Mouse (Mus musculus) right cerebral cortex, postnatal 25 days (tissue): ENCODE data around the gene Fcho1.
"Not testable (repeated sequence)": the region's sequence is repeated elsewhere in the genome, so short reads cannot be mapped to it uniquely, and the experiment has no call there.

ENCODE experiments used
- DNase-seq: peaks from one replicate; pipeline ENCODE4 v3.0.0; 2022

Fcho1 gene

DNA sequence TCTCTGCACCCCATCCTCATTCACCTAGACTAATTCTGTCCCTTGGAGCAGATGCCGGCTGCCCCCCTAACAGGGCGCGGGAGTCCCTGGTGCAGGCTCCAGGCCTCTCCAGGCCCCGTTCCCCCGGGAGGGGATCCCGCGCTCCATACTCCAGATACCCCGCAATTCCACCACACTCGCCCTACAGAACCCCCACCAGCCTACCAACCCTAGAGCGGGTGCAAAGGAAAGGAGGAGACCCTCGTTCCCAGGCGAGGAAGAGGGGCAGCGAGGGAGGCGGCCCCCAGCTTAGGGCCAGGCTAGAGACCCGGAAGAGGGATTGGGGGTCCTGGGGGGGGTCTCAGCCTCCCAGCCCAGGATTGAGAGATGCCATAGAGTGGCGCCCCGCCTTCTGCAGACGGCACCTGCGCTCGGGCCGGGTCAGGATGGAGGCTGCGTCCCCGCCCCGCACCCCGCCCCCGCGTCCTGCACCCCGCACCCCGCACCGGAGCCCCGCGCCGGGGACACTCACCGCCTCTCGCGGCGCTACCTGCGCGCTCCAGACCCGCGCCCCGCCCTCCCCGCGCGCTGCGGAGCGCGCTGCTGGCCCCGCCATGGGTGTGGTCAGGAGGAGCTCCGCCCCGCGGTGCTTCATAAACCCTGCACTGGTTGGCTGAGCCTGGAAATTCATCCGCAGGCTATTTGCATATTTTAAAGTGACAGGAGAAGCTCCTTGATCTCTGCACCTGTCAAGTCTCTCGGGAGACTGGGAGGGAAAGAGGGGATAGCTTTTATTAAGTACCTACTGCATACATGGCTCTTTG is at the start of gene Fcho1:
Fcho1 (minus strand) TSS at position 595 of the 803 bp plus-strand sequence.
- peak; percentile 85 for DNase-seq

DNA sequence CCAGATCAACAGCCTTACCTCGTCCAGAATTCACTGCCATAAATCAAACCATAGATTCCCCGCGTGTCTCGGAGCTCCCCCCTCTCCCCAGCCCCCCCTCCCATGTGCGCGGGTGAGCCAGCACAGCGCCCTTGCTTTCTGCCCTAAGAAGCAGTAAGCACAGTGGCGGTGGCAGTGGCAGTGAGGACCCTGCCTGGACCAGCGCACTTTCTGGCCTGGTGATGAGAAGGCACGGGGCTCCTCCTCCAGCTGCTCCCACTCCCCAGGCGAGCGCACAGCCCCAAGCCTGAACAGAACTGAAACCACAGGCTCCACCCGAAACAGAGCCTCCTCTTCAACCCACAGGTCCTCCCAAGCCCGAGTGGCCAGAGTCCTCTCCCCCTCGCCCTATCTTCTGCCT is 45.8 kb upstream of the Fcho1 start:
- DNase-seq, result no peak

DNA sequence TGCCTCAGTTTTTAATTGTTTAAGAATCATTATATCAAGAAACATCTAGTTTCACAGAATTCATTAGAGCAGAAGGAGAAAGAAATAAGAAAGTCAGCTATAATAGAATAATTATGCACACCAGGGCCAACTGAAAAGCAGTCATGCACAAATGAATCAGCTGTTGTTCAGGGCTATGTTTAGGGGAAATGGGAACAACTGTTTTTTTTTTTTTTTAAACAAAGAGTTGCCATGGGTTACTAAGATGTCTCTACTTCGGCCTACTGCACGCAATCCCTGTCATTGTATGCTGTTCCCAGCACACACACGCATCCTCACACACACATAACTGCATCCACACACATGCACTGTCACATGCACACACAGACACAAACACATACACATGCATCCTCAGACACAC is 33.3 kb upstream of the Fcho1 start:
- no peak for DNase-seq

DNA sequence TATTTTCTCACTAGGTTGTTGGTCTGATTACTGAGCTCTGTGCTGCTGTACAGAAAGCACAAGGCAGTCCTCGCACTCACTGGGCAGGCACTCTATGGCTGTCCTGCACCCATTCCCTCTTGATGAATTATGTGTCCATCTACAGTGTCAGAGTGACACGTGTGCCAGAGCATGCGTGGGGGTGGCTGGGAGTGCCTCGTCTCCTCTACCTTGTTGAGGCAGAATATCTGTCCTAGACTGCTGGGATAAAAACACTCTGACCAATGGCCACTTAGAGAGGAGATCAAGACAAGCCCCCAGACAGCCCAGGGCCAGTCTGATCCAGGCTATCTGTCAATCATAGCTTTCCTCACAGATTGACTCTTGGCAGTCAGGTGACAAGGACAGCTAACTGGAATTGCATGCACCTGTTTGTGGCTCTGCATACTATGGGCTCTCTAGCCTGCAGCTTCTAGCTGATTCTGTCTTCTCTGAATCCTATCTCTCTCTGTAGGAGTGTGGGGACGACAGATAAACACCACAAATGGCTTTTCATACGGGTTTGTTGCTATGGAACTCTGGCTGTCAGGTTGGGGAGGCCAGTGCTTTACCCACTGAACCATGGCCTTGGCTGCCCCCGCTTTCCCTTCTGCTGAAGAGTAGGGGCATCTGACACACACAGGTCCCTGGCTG is 27.5 kb upstream of the Fcho1 start:
- not testable (repeated sequence) for DNase-seq

DNA sequence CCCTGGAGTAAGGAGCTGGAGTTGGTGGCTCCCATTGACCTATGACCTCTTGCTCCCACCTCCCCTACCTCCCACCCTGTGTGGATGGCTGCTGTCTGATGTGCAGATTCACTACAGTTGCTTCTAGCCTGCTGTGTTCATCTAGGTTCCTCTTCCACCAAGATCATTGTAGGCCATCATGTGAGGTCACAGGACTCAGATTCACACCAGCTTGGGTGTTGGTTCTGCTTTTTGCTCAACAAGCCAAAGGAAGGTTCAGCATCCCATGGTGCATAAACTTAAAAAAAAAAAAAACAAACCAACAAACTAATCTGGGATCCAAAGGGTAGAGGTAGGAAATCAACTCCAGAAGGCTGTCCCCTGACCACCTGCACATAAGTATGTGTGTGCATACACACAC is 26.7 kb upstream of the Fcho1 start:
- DNase-seq, result not testable (repeated sequence)

DNA sequence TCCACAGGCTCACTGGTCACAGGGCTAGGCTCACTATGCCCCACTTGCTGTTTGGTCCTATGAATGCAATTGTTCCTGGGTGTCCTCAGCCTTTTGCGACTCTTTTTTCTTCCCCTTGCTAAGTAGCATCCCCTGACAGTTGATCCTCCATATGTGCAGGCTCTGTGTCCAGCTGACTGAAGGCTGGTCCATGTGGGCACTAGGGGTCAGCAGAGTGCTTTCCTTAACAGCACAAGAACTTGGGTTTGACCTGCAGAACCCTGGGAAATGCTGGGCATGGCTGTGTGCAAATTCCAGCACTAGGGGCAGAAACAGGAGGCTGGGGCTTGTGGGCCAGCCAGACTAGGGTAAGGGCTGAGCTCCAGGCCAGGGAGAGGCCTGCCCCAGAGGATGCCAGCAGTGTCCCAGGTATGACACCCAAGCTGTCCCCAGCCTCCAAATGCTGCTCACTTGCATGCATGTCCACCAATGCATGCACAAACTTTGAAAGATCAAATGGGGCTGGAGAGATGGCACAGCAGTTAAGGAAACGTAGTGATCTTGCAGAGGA is 25.9 kb upstream of the Fcho1 start:
- not testable (repeated sequence) for DNase-seq

DNA sequence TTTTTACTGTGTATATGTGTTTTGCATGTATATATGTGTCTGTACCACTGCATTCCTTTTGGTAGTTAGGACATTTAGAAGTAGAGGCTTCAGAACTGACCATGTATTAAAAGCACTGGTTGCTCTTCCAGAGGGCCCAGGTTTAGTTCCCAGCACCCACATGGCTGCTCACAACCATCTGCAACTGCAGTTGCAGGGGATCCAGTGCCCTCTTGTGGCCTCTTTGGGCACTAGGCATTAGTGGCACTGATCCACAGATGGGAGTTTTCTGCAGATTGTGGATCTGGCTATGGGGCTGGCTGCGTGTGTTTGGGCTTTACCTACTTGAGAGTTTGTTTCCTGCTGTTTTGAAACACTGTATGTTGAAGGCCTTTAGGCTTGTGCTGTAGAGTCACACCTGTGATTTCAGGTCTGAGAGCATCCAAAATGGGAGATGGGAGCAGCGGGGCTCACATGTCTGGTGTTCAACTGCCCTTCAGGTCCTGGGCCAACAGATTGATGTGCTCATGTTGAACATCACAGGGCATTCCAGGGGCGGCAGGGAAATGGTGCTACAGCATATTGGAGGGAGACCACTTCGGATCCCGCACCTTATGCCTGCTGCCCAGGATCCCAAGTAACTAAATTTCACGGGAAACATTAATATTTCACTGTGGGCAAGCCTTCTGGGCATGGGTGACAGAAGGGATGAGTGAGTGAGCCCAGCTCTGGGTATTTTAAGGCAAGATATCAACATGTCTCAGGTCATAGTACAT is 24.0 kb upstream of the Fcho1 start:
- DNase-seq, result not testable (repeated sequence)

DNA sequence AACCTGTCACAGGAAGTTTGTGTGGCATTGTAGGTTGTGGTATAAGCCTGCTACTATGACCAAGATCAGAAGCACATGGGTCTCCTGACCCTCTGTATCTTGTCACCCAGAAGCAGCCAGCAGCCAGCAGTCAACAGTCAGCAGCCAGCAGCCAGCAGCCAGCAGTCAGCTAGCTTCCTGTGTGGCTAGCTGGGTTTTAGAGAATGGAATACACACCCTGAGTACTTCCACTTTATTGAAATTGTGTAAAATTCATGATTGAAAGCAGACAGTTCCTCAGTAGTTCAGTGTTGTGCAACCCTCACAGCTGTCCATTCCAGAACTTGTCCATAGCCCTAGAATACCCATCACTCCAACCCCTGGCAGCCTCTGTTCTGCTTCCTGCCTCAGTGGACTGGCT is 21.6 kb upstream of the Fcho1 start:
- not testable (repeated sequence) for DNase-seq

DNA sequence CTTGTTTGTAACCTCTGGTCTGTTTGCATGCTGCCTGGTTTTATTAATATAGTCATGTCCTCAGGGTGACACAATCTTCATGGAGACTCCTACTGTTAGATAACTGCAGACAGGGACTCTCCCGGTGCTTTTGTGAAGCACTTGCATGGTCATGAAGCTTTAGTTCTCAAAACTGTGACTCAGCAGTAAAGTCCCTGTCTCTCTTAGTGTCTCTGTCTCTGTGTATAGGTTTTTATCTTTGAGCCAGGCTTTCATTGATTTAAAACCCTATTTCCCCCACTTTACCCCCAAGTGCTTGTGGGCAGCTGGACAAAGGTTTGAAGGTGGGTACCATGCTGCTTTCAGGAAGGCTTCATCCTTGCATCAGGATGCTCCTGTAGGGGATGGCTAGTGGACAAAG is 19.8 kb upstream of the Fcho1 start:
- DNase-seq, result no peak

DNA sequence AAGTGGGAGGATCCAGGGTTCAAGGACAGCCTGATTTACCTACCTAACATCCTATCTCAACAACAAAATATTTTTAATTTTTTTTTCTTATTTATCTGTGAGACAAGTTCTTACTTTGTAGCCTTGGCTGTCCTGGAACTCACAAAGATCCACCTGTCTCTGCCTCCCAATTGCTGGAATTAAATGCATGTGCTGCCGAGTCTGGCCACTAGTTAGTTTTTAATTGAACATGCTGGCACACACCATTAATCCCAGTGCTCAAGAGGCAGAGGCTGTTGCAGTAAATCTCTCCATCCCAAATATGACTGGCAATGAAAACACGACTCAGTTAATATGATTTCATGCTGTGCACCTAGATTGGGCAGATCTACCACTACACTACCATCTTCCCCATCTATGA is 17.3 kb upstream of the Fcho1 start:
- no peak for DNase-seq

DNA sequence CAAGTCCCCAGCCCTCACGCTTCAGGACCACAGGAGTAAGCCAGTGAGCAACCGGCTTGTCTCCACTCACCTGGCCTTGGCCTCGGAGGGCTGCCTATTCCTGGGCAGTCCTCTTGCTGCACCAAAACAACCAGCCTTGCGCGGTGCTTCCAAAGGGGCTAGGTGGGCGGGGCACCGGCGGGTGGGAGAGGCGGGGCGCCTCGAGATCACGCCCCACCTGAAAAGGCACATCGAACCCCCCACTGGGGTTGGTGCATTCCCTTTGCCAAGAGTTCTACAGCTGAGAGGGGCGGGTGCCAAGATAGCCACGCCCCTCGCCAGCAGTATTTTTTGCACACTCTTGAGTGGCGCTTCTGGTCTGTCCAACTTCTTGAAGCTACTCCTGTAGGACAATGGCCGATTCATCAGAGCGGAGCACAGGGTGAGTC is 16.2 kb upstream of the Fcho1 start:
- DNase-seq, result no peak

DNA sequence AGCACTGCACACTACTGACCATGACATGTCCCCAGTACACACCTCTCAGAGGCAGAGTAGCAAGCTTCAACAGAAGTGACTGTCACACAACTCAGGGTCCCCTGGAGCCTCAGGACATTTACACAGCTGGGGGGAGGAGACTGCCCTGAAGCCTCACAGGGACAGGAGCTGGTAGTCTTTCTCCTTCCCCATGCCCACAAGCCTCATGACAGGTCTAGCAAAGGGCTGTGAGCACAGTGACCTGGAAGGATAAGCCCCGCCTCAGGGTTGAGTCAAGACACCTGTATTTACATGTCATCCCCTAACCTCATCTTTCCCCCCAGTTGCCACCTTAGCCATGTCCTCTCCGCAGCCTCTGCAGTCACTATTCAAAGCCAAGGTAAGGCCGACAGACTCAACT is 15.7 kb upstream of the Fcho1 start:
- no peak for DNase-seq

DNA sequence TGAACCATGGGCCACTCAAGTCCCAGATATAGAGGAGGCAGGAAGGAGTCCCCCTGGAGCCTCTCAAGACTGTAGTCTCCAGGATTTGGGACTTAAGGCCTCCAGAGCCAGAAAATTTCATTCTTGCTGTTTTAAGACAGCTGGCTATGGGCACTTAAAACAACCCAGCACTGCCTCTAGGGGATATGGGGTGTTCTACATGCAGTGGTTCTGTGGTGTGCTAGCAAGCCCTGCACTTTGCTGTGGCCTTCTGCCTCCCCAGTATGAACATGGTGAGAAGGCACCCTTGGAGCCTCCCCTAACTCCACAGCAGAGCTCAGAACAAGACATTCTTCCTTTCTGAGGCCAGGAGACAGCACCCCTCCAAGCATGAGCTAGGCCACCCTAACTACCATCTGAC is 12.8 kb upstream of the Fcho1 start:
- DNase-seq, result not testable (repeated sequence)

DNA sequence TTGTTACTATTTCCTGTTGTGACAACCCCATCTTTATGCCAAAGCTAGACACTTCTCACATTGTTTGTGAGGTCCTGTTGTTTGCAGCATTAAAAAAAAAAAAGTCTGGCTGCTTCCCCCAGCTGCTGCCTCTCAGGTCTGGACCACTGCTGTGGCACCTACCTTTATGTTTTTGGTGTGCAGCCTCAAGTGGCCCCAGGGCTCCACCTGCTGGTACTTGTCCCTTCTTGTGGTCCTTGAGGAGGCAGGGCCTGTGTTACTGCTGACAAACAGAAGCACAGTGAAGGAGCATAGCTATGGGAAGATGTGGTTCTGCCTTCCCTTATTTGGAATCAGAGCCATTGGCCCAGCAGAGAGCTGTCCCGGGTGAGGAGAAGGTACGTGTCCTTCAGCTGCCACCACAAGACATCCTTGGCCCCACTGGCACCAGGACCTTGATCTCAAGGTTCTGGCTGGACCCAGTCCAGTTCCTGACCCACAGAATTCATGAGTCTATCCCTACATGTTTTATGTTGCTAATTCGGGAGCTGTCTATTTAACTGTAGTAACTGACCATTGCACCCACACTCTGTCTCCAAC is 6.2 kb upstream of the Fcho1 start:
- DNase-seq, result peak; percentile 67

DNA sequence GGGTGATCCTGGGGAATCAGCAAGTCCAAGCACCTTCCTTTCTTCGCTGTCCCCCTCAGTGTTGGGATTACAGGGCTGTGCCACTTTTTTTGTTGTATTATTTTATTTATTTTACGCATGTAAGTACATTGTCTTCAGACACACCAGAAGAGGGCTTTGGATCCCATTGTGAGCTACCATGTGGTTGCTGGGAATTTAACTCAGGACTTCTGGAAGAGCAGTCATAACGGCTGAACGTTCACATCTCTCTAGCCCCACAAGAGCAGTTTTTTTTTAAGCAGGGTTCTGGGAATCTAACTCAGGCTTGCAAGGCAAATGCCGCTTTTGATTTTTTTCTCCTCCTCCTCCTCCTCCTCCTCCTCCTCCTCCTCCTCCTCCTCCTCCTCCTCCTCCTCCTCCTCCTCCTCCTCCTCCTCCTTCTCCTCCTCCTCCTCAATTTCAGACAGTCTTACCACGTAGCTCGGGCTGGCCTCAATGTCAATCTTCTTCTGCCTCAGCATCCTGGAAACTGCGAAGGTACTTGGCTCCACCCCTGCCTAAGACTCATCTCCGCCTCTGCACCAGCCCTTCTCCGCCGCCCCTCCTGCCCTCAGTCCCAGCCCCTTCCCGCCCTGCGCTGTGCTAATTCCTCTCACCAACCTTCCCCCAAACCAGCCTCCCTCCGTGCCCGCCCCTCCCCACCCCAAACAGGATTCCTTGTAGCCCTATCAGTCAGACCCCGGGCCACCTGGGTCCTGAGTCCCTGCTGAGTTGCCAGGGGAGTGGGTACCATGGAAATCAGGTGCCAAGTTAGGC is 3.5 kb upstream of the Fcho1 start:
- DNase-seq, result no peak

DNA sequence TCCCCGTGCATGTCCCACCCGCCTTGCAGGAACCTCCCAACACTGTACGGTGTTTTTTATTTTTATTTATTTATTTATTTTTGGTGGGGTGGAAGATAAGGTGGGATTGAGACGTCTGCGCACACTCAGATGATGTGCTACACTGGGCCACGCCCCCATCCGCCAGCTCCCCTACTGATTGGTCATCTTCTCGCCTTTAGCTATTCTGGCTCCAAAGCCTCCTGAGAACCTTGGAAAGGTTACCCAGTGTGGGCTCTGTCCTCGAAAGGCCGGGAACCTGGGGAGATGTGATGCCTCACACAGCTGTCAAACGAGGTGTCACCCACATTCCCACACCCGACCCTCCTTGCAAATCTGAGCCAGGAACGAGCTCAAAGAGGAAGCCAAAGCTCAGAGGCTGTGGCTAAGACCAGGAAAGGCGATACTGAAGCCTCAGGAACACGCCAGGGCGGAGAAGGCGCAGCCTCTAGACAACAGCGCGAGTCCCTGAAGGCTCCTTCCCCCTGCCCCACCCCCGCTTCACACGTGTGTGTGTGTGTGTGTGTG is 2.8 kb upstream of the Fcho1 start:
- peak; percentile 48 for DNase-seq

DNA sequence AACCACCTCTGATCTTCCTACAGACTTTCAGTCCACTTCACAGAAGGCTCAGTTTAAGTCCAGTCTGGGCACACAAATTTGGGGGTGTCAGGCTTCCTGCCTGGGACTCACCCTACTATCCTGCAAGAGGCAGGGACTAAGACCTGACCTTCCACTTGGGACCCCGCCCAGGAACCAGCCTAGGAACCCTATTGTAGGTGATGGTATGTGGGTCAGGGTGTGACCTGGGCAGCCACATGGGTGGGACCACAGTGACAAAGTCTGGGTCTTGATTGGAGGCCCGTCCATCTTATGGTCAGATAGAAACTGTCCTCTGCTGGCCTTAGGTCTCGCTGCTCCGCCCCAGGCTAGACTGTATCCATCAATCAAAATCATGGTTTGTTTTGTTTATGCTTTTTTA is 1.1 kb downstream of the Fcho1 start:
- no peak for DNase-seq

DNA sequence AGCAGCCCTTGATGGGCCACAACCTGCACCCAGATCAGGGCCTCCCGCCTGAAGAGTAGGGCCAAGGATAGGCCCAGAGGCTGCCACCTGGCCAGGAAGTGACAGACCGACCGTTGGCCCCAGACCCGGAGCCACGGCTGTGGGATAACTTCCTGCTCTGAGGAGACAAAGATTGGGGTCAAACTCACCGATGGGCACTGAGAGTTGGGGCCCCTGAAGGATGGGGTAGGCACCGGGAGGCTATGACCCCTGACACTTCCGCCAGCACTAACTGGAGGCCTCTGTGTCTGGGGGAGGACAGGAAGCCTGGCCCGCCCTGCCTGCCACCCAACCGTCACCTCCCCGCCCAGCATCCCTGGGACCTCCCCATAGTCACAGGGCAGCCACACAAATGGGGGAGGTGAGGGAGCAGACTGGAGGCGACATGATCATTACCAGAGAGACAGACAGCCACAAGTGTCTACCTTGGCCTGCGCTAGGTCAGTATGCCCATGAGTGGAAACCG is 2.4 kb downstream of the Fcho1 start:
- no peak for DNase-seq

DNA sequence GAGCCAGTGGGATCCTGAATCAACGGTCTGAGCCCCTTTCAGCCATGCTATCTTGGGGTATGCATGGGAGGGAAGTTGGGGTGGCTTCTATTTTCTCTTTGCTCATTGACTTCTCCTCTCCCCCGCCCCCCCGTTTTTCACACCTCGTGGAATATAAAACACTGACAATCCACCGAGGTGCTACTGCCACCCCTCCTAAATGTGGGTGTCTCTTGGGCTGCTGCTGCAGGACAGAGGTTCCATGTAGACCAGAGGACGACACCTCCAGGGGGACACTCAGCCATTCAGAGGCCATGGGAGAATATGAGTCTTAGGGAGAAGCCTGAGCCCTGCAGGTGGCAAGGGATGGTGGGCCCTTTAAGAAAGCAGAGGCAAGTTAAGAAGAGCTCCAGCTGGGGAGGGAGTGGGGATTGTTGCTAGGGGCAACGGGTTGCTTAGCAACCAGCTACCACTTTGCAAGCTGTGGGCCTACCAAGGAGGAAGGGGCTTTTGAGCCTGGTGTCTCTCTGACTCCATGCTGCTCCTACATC is 5.5 kb downstream of the Fcho1 start:
- peak; percentile 80 for DNase-seq

DNA sequence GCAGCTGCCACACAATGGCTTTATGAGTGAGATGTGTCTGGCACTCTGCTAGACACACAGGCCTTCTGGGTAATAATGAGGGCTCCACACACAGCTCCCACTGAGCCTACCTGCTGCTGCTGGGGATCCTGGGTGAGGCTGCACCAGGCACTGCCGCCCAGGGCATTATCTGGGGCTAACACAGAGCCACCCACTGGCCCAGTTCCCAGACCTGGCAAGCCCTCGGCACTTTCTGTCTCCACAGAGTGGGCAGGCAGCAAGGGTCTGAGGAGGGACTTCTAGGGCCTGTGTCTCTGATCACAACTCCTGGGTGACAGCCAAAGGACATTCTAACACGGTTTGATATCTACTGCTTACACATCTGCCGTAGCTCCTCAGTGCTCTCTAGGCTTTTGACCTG is 6.3 kb downstream of the Fcho1 start:
- DNase-seq, result peak; percentile 48

DNA sequence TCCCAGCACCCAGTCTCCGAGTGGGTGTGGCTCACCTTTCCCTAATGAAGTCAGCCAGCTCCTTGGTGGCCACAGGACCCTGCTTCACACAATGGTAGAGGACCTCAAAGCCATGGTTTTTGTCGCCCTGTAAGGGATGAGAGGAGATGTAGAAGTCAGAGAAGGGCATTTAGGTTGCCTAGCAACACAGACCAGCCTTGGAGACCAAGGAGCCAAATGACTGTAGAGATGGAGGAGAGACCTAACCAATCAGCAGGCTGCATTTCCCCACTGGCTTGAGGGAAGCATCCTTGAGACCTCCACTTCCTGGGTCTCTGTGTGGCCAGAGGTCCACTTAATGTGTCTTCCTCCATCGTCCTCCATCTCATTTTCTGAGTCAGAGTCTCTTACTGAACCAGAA is 7.3 kb downstream of the Fcho1 start:
- DNase-seq, result no peak
